Mouse (Mus musculus) large intestine, adult 2 months (tissue): ENCODE measurements at regions not wholly inside any gene's neighbourhood (a gene's known extent, or its start where the extent isn't known, plus 50 kb on each side); places are given as distances from the start of the nearest gene placed in this dataset.

ENCODE experiments used
- DNase-seq: peaks from one replicate; pipeline ENCODE4 v3.0.0-alpha.2; 2012; ENCODE audit warnings: low read depth, low spot score
- WGBS: fragments of 180-500 bp; shearing (Covaris S2); methylation state at CpG from one replicate; pipeline ENCODE4 v1.1.7; 2018; 5-methylcytosine and 5-hydroxymethylcytosine counted together

DNA sequence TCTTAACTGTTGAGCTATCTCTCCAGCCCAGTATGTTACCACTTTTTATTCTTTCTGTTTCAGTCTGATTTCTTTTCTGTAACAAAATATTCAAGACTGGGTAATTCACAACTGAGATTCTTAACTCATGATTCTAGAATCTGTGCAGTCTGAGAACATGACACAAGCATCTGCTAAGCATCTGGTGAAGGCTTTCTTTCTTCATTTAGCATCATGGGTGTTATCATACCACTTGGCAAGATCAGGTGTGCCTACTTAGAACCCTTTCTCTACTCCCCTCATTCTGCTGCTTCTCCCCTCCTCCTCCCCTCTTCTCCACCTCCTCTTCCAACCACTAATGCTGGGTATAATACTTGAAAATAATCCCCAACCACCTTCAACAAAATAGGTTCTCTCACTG lies 62.1 kb upstream of the Pfn2 start:
- no peak for DNase-seq

DNA sequence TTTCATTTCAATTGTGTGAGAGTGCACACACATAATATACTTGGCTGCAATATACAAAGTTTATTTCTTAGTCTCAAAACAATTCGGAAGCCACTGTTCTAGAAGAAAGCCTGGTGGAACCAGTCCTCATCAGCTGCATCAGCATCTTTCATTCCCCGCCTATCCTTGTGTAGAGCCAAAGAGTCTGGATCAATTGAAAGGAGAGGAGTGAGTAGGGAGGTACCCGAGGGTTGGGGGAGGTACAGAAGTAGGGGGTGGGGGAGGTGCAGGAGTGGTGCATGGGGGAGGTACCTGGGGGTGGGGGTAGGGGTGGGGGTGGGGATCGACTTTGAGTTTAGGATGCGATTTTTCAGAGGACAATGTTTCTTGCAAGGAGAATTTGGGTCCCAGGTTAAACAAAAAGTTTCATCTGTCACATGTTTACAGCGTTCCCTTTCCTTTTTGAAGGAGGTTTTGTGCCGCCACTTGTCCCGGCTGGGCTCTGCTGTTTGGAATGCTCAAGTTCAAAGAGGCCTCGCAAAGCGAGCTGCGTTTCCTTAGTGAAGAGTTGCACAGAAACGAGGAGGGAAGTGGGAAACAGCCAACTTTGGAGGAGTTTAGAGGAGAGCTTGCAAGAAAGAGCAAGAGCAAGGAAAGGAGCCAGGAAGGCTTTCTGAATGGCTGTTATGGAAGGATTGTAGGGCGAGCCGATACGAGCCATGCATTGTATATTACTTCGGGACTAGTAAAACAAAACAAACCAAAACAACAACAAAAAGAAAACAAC lies 64.1 kb upstream of the Pfn2 start:
- DNase-seq = no peak
- 38% methylated on average over 16 of the region's 16 CpGs for whole genome bisulfite sequencing

DNA sequence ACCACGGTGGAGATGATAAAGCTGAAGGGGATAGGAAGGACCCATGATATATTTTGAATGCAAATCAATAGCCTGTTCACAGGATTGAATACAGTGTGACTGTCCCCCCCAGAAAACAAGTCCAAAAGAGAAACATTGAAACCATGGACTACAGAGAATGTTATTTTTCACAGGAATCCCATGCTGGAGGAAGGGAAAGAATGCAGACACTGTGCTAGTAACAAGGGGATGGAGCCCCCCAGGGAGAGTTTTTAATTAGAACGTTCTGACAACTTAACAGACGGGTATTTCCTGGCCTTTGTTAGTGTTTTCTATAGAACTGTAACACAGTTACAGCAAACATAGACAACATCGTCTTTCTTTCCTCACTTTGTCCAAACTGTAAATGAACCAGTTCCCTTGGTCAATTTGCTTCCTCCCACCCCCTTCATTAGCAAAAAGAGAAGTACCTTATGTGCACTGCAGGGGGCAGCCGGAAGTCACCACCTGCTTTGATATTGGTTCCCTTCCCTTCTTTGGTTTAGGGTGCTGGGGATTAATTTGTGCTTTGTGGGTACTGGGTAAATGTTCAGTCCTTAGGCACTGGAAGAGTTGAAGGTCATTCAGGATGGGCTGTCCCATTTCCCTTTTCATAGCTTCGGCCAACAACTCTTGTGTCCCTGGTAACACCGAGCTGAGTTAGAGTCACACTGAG lies 64.9 kb upstream of the Pfn2 start:
- no peak for DNase-seq
- WGBS = 69% methylated on average over 7 of the region's 7 CpGs

DNA sequence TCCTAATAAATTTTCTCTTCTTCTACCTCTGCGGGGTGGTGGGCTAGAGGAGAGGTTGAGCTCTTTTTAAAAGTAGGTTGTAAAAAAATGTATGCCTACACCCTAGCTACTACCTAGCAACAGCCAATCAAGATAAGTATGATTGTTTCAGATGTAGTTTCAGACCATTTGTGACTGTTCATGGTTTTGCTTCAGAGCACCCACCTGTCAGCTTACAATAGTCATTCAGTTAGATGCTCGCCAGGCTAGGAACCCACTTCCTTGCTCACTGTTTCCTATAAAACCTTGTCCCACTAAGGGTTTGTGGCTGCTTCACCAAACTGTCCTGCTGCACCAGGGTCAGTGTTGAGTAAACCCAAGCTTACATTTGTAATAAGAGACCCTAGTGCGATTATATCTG lies 66.8 kb upstream of the Pfn2 start:
- DNase-seq = no peak
- 90% methylated on average over 3 of the region's 3 CpGs for WGBS

DNA sequence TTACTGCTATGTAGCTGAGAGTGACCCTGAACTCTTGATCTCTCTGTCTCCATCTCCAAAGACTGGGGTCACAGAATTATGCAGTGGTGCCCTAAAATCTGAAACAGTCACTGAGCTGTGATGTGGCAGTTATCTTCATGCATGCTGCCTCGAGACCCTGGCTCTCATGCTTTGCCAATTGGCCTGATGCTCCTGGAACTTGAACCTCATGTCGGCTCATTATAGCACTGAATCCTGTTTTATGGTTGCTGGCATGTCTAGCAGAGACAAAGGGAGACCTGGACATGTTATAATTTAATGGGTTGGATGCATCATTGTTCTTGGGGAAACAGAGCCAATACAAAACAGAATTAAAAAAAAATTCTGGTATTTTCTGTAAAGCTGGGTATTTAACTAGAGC lies 71.0 kb upstream of the Pfn2 start:
- WGBS = 59% methylated on average over 2 of the region's 2 CpGs

DNA sequence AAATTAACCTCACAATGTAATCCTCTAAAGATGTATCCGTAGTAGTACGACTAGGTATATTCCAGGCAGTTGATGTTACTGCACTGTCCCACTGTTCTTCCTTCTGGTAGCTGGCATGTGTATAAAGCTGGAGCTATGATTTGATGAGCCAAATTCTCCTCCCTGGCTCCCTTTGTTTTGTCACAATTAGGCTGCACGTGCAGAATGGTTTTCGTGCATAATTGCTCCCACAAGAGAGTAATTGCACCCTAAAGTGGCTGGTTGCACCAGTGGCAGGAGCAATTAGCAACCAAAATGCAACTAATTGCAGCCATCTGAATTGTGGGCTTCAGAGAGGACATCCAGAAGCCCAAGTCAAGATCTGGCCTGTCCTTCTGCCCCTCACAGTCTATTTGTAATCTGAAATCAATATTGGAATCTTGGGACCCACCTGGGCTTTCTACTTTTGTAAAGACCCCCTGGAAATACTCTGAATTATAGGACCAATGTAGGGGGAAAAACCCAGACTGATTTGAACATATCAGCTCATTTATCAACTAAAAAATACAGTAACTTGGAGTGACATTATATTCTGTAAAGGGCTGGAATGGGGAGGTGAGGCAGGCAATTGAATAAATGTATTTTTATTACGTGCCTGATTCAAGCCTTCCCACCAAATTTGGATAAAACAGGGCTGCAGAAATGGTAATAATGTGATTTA lies 71.7 kb upstream of the Pfn2 start:
- no peak for DNase-seq
- WGBS = 65% methylated on average over 5 of the region's 5 CpGs

More for the DNA sequence above, 71.0 kb upstream of the Pfn2 start:
- no peak for DNase-seq

DNA sequence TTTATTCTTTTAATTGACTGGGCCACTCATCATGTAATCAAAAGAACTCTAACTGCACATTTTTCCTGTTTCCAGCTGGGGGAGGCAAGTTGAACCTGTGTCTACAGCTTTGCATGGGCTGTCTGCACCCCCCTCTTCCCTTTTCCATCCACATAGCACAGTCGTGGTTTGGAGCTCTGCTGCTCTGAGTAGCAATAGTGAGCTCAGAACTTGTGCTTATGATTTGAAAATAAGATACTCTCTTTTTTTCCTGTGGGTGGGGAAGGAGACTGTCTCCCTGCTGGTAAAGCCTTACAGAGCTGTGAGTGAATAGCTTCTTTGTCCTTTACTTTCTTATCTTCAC lies 72.2 kb upstream of the Pfn2 start:
- WGBS = 5% methylated on average over 1 of the region's 1 CpGs

DNA sequence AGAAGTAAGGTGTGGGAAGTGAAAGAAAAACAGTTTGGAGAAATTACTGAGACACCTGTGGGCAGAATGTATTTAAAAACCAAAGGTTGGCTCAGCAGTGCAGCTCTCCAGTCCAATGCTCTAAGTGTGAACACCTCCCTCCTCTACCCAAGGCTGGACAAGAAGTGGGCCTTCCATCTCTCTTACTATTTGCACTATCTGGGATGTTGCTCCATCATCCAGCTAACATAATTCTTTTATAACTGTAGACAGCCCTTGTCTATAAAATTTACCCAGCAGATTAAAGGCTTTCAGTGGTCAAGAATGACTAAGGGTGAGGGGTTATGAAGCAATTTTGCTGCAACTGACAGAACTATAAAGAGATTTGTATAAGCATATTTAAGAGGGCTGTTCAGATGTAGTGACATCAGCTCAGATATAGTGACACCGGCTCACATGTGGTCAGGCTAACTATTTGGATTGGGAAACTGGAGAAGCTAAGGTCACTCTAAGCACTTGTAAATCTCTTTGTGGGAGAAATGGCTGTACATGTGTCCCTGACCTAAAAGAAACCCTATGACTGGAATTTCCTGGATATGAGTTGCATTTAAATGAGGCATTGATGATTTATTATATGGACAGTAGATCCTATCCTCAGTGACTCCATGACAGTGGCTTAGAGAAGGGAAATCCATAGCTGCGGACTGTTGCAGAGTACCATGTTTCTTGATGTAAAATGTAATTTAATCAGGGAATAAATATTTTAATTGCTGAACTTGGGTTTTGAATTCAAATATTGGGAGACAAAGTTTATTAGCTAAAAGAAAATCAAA lies 73.4 kb upstream of the Pfn2 start:
- 74% methylated on average over 2 of the region's 2 CpGs for WGBS

More for the DNA sequence above, 72.2 kb upstream of the Pfn2 start:
- no peak for DNase-seq

DNA sequence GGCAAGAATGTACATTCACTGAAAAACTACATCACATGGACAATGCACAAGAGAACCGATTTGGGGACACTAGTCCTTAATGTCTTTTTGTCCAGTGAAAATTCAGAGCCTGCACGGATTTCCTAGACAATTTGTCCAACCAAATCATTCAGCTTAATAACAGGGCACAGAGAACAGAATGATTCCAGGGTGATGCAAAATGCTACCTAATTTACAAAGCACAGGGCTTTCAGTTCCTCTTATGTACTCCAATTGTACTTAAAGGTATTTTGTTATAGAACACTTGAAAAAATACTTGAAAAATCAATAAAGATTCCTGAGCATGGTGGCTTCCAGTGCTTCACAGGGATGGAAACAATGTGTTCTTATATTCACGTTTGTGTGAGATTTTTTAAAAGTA lies 75.2 kb upstream of the Pfn2 start:
- no peak for DNase-seq
- whole genome bisulfite sequencing = 70% methylated on average over 3 of the region's 3 CpGs

More for the DNA sequence above, 73.4 kb upstream of the Pfn2 start:
- no peak for DNase-seq

DNA sequence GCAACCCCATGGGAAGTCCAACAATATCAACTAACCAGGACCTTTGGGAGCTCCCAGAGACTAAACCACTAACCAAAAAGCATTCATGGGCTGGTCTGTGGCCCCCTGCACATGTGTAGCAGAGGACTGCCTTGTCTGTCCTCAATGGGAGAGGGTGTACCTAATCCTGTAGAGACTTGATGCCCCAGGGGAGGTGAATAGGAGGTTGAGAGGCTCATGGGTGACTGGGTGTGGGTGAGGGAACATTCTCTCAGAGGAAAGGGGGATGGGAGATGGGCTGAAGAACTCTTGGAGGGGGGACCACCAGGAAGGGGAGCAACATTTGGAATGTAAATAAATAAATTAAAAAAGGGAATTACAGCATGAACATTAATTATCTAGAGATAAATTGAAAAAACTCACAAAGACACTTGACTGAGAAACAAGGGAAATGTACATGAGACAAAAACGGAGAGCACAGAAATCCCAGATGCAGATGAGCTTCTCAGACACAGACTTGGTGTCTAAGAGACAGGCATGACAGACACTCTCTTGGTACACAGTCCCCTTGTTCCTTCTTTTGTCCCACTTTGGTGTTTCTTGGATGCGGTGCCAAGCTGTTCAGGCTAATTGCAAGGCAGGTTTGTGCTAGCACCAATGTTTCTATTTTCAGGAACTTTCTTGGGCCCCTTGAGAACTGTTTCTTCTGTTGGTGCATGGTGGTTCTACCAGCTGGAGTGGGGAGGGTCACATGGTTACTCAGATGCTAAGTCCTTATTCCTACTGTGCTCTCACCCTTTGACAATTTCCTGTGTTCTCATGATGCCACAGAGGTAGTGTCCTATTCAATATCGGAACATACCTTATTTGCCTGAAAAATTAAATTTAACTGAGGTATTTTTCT lies 85.0 kb upstream of the Pfn2 start:
- 88% methylated on average over 3 of the region's 3 CpGs for WGBS
- no peak for DNase-seq

DNA sequence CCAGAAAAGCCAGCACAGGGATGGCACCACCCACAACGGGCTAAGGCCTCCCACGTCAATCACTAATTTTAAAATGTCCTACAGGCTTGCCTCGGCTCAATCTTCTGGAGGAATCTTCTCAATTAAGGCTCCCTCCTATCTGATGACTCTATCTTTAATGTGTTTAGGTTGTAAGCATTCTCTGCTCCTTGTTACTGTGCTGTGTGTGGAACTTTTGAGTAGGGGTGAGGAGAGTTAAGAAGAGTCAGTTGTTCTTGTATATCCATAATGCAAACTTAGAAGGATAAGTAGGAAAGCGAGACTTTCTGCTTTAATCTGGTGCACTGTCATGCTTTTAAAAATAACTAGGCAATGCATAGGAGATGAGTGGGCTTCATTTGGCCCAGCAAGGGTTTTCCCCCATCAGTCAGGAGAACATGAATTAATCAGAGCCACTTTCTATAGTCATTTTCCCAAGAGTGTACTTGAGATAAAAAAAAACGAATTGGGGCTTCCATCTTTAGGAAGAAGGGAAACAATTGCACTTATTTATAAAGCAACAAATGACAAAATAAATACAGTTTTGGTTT lies 87.2 kb upstream of the Pfn2 start:
- 62% methylated on average over 5 of the region's 5 CpGs for WGBS
- DNase-seq = no peak

DNA sequence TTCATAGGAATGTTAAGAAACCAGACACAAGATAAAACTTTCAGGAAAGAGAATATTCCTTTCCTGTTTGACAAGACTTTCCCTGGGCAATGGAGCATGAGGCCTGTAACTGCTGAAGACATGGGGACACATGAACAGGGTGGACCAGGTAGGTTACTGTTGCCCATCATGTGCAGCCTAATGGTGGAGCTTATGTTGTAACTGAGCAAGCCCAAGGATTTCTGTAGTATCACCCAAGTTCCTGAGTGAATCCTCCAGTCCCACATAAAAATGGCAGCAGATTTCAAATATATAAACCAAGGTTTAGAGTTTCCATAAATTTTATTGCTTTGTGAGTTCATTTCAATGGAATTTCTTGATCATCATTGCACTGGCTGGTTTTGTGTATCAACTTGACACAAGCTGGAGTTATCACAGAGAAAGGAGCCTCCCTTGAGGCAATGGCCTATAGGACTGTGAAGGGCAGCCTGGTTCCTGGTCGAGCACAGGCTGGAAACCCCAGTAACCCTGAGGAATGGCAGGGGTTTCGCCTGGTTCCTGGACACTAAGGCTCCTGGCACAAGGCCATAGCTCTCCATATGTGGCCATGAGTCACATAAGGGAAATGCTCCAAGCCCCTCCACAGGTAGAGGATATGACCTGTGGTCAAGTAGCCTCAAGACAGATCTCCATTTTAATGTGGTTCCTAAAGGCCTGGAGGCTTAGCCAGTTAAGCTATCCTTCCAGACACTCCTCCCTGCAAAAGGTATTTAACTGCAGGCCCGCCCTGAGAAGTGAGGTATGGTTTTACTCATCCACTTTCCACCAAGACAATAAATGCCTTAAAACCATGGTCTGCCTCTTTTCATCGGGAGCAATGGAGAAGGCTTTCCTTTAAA lies 92.9 kb upstream of the Pfn2 start:
- no peak for DNase-seq
- 68% methylated on average over 4 of the region's 4 CpGs for WGBS

DNA sequence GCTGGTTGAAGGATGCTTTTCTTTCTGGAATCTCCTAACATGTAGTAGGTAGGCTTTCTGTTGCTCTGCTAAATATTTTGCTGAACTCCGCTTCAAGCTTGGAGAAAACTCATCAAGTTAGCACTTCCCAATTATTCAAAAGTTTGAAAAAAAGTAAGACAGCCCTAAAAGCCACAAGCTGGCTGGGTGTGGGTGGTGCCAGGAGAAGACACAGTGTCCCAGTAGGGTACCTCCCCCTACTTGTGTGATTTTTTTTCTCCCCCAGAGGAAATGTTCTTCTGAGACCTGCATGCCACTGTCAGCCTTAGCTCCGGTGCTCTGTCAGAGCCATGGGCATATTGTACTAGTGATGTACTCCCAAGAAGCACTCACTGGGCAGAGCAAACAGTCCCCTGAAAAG lies 96.8 kb upstream of the Pfn2 start:
- DNase-seq = no peak
- 70% methylated on average over 2 of the region's 2 CpGs for WGBS

DNA sequence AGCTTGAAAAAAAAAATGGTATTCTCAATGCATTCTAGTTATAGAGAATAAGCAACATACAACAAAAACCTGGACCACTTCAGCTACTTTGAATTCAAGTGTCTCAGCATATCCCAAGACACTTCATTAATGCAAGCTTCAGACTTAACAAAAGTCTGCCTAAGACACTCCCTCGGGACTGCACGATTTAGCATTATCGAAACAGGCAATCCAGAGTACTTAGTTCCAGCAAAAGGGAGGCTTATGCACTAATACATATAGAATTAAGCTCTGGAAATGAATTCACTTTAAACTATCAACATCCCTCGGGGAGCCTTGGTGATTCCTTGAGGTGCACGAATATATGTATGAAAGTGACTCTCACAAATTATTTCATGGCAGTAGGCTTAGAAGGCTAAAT lies 97.9 kb upstream of the Pfn2 start:
- no peak for DNase-seq
- 92% methylated on average over 5 of the region's 5 CpGs for WGBS

DNA sequence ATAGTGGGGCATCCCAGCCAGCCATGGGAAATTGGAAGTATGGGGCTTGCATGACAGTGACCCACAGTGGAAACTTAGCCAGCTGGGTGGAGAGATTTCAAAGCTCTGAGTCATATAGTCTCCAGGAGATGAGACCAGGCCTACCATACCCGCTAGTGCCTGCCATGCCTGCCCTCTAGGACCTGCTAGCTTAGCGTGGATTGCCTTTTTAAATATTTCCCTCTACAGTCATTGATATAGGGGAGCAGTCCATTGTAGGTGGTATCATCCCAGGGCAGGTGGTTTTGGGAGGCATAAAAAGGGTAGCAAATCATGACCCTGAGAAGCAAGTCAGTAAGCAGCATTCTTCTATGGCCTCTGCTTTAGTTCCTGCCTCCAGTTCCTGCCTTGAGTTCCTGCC lies 99.5 kb upstream of the Pfn2 start:
- WGBS = 87% methylated on average over 2 of the region's 2 CpGs
- DNase-seq = no peak

DNA sequence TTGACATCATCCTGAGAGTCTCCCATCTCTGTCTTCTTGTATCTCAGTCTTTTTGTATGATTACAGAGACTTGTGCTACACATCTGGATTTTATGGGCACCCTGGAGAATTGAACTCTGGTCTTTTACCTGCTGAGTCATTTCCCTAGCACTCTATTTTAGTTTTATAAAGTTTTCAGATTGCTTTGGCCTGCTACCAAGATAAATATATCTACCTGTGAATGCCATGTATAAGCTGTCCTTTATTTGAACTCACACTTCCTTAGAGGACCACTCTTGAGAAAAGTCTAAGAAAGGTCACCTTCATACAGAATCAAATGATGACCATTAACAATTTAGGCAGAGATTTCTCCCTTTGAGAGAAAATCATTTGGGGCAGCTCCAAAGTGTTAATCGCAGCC lies 100.8 kb upstream of the Pfn2 start:
- 71% methylated on average over 1 of the region's 1 CpGs for WGBS
- peak; percentile 24 for DNase-seq

DNA sequence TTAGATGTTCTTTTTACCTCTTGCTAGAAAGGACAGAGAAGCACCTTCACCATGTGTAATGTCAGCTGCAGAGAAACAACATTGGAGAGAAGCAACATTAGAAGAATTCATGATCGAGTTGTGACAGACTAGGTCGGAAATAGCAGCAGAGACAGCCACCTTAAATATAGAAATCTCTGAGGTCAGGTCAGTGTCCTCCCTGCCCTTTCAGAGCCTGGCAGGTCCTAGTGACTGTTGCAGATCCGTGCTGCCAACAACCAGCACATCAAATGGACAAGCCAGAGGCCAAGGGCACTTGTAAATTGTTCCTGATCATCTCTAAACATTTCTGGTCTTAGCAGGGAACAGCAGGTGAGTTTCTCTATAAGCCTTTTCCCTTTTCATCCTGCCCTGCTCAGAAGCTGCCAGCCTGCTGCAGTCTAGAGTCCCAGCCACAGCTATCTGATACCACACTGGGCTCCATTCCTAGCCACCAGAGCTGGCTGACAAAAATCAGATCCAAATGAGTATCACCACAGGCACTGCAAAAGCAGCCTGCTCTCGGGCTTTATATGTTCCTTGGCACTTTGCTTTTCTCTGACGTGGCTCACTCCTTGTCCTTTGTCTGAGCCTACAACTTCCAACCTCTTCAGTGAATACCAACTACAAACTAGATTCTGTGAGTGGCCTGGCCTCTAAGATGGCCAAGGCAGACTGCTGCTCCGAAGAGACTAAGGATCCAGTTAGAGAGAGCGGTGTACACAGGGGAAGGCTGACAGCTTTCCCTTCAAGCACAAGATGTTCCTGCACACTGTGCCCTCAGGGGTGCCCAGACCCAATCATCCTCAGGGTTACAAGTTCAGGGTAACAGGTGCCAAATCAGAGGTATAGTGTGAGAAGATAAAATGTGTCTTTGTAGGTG lies 102.8 kb upstream of the Pfn2 start:
- WGBS = 71% methylated on average over 7 of the region's 7 CpGs

More for the DNA sequence above, 102.8 kb upstream of the Pfn2 start:
- no peak for DNase-seq
